20 mouse cellular contexts compared by ENCODE assay signal in genomic region chr16:44496971-44497464, GRCm38 (mm10).
DNase-seq lines count a peak whose midpoint lies in the region; ATAC-seq and TF ChIP-seq lines count a peak whose summit lies in the region.
"Had no signal": no experiment of that assay in that cellular context is flagged by ENCODE, and none has a peak within 500 bp of the region (broad histone marks: within the 10 kb centered on the region; RNA-seq: fewer than 3 reads in every experiment).

No protein-coding gene starts in this region.

- H3K9ac ChIP-seq in forebrain, embryonic 12.5 days: no peak overlapping the region
- no peak overlapping the region for H3K9ac ChIP-seq in forebrain, embryonic 16.5 days (replicated peaks; ENCODE audit: low read depth, low read length)
- no peak overlapping the region for H3K9ac ChIP-seq in limb, embryonic 12.5 days (replicated peaks)
- H3K9ac ChIP-seq in kidney, embryonic 14.5 days (ENCODE audit: low read depth, low read length): no peak overlapping the region
- H3K9ac ChIP-seq: heart, embryonic 15.5 days; liver, embryonic 12.5 days; lung, embryonic 14.5 days had no signal

- no peaks in the 10 kb centered on the region for H3K27me3 ChIP-seq in forebrain, embryonic 12.5 days
- no peaks in the 10 kb centered on the region for H3K27me3 ChIP-seq in forebrain, embryonic 16.5 days (replicated peaks; ENCODE audit: control insufficient read depth, insufficient read depth, low read length)
- no peaks in the 10 kb centered on the region for H3K27me3 ChIP-seq in limb, embryonic 12.5 days
- no peaks in the 10 kb centered on the region for H3K27me3 ChIP-seq in limb, embryonic 10.5 days (ENCODE audit: low read depth, poor library complexity, severe bottlenecking)
- H3K27me3 ChIP-seq in kidney, embryonic 14.5 days (ENCODE audit: control insufficient read depth, insufficient read depth, low read length): no peaks in the 10 kb centered on the region
- H3K27me3 ChIP-seq: heart, embryonic 15.5 days; liver, embryonic 12.5 days had no signal

- TF ChIP-seq CTCF in embryonic fibroblast, embryonic 13.5 days (IDR thresholded peaks at IDR 0.05; ENCODE audit: borderline replicate concordance, insufficient read depth, low read length): no peak

- H3K9me3 ChIP-seq in forebrain, embryonic 12.5 days: no peaks in the 10 kb centered on the region
- no peaks in the 10 kb centered on the region for H3K9me3 ChIP-seq in forebrain, embryonic 16.5 days (ENCODE audit: control insufficient read depth, low read length)
- no peaks in the 10 kb centered on the region for H3K9me3 ChIP-seq in limb, embryonic 12.5 days
- no peaks in the 10 kb centered on the region for H3K9me3 ChIP-seq in limb, embryonic 10.5 days (replicated peaks)
- H3K9me3 ChIP-seq in kidney, embryonic 14.5 days (ENCODE audit: control insufficient read depth, low read length): no peaks in the 10 kb centered on the region
- H3K9me3 ChIP-seq: heart, embryonic 15.5 days; liver, embryonic 12.5 days had no signal

- 0 out of 2 replicates have a peak overlapping the region, but pooled peaks have one; percentile 13 for H3K27ac ChIP-seq in forebrain, embryonic 12.5 days
- H3K27ac ChIP-seq in forebrain, embryonic 16.5 days (ENCODE audit: low read length): no peak overlapping the region
- H3K27ac ChIP-seq in limb, embryonic 12.5 days: peak overlapping the region; percentile 53; the same call in 1 of the 2 replicates
- H3K27ac ChIP-seq in limb, embryonic 10.5 days: no peak overlapping the region
- H3K27ac ChIP-seq in embryonic fibroblast, embryonic 13.5 days (ENCODE audit: insufficient read depth, low read length): peak overlapping the region; percentile 65
- H3K27ac ChIP-seq in kidney, embryonic 14.5 days (ENCODE audit: low read depth, low read length): no peak overlapping the region
- H3K27ac ChIP-seq: gastrocnemius, adult 2 months; heart, embryonic 15.5 days; liver, embryonic 12.5 days had no signal

- H3K4me2 ChIP-seq in forebrain, embryonic 12.5 days: no peak overlapping the region
- no peak overlapping the region for H3K4me2 ChIP-seq in forebrain, embryonic 16.5 days (ENCODE audit: low read length)
- H3K4me2 ChIP-seq in limb, embryonic 12.5 days: no peak overlapping the region
- no peak overlapping the region for H3K4me2 ChIP-seq in kidney, embryonic 14.5 days (replicated peaks; ENCODE audit: low read depth, low read length)
- H3K4me2 ChIP-seq: heart, embryonic 15.5 days; liver, embryonic 12.5 days; lung, embryonic 14.5 days had no signal

- DNase-seq in limb, embryonic 10.5 days (ENCODE audit: low spot score): no peak
- DNase-seq in naive thymus-derived CD4-positive, alpha-beta T cell, adult 2 months (ENCODE audit: low read depth): peak; percentile 14
- DNase-seq in spleen, adult 18-20 months: no peak
- DNase-seq: cerebellum, adult 9-11 months; gastrocnemius, adult 2 months; heart, adult 18-20 months; layer of hippocampus, adult 9-11 months; lung, embryonic 14.5 days; lung, postnatal 4 days; midbrain, embryonic 14.5 days; right cerebral cortex, adult 18-20 months; thymus, adult 18-20 months had no signal

- H3K4me1 ChIP-seq in forebrain, embryonic 12.5 days: peaks cover 28% of the 10 kb centered on the region
- peaks cover 22% of the 10 kb centered on the region for H3K4me1 ChIP-seq in forebrain, embryonic 16.5 days (replicated peaks; ENCODE audit: control insufficient read depth, insufficient read depth, low read length)
- H3K4me1 ChIP-seq in limb, embryonic 12.5 days (replicated peaks): peaks cover 43% of the 10 kb centered on the region
- peaks cover 41% of the 10 kb centered on the region for H3K4me1 ChIP-seq in limb, embryonic 10.5 days
- H3K4me1 ChIP-seq in embryonic fibroblast, embryonic 13.5 days (ENCODE audit: control insufficient read depth, insufficient read depth, low read length): peaks cover 17% of the 10 kb centered on the region
- peaks cover 8% of the 10 kb centered on the region for H3K4me1 ChIP-seq in kidney, embryonic 14.5 days (ENCODE audit: control insufficient read depth, insufficient read depth, low read length)
- H3K4me1 ChIP-seq: liver, embryonic 12.5 days had no signal

- peaks cover 78% of the 10 kb centered on the region for H3K36me3 ChIP-seq in forebrain, embryonic 12.5 days (replicated peaks)
- peaks cover 21% of the 10 kb centered on the region for H3K36me3 ChIP-seq in forebrain, embryonic 16.5 days (ENCODE audit: control insufficient read depth, insufficient read depth)
- peaks cover 92% of the 10 kb centered on the region for H3K36me3 ChIP-seq in limb, embryonic 12.5 days
- peaks cover 98% of the 10 kb centered on the region for H3K36me3 ChIP-seq in limb, embryonic 10.5 days
- peaks cover 84% of the 10 kb centered on the region for H3K36me3 ChIP-seq in kidney, embryonic 14.5 days (ENCODE audit: control insufficient read depth, insufficient read depth, low read length)

- WGBS in forebrain, embryonic 12.5 days: 83% methylated on average over 15 of the region's 15 CpGs
- 68% methylated on average over 15 of the region's 15 CpGs for WGBS in forebrain, embryonic 16.5 days
- whole genome bisulfite sequencing in limb, embryonic 12.5 days: 72% methylated on average over 15 of the region's 15 CpGs
- 81% methylated on average over 15 of the region's 15 CpGs for WGBS in limb, embryonic 10.5 days
- WGBS in kidney, embryonic 14.5 days: 45% methylated on average over 15 of the region's 15 CpGs

- TF ChIP-seq POLR2A in embryonic fibroblast, embryonic 13.5 days (IDR thresholded peaks at IDR 0.05; ENCODE audit: low read depth, low read length): no peak

- H3K4me3 ChIP-seq in forebrain, embryonic 12.5 days (replicated peaks): no peak overlapping the region
- no peak overlapping the region for H3K4me3 ChIP-seq in forebrain, embryonic 16.5 days (replicated peaks; ENCODE audit: low read length)
- no peak overlapping the region for H3K4me3 ChIP-seq in limb, embryonic 12.5 days (replicated peaks)
- no peak overlapping the region for H3K4me3 ChIP-seq in limb, embryonic 10.5 days
- no peak overlapping the region for H3K4me3 ChIP-seq in embryonic fibroblast, embryonic 13.5 days (ENCODE audit: insufficient read depth, low read length)
- no peak overlapping the region for H3K4me3 ChIP-seq in kidney, embryonic 14.5 days (ENCODE audit: low read length)
- H3K4me3 ChIP-seq: gastrocnemius, adult 2 months; heart, embryonic 15.5 days; liver, embryonic 12.5 days had no signal

- ATAC-seq in forebrain, embryonic 12.5 days (ENCODE audit: low FRiP score): no peak
- ATAC-seq in forebrain, embryonic 16.5 days: no peak
- ATAC-seq in limb, embryonic 12.5 days (ENCODE audit: insufficient number of reproducible peaks, insufficient read depth, low FRiP score, low TSS enrichment, low read depth): no peak
- no peak for ATAC-seq in kidney, embryonic 14.5 days (ENCODE audit: low FRiP score, low TSS enrichment)
- ATAC-seq: intestine, embryonic 16.5 days; liver, embryonic 12.5 days had no signal

Comparison
In these comparisons a context has a peak if more than half of its experiments do, and no peak if none do; other contexts are left out.
1. H3K27ac ChIP-seq: peak in forebrain, embryonic 12.5 days (single experiment), limb, embryonic 12.5 days (single experiment) and embryonic fibroblast, embryonic 13.5 days (single experiment); none in forebrain, embryonic 16.5 days (single experiment), limb, embryonic 10.5 days (single experiment) and kidney, embryonic 14.5 days (single experiment).